Mouse (Mus musculus): ENCODE measurements around the gene Setd2. TPM values are rescaled to one million over a fixed set of nuclear protein-coding genes. Genes with fewer than 3 reads are reported as not detected.

Setd2 gene
- polyA plus RNA-seq, 1 experiment from 2014 or later, result 31.1 TPM

- Histone ChIP-seq H3K4me1 (peaks cover 22% of the 10 kb centered on the region), H3K9ac (no peak overlapping the region), H3K27me3 (replicated peaks) (no peaks in the 10 kb centered on the region), H3K4me3 (replicated peaks) (no peak overlapping the region), H3K27ac (no peak overlapping the region), H3K4me2 (no peak overlapping the region), H3K36me3 (no peaks in the 10 kb centered on the region), H3K9me3 (no peaks in the 10 kb centered on the region)
- no peak for ATAC-seq (ENCODE audit: insufficient read depth, low FRiP score, low read depth)
Observed at GRCm38 (mm10) chr9:110538511-110538910, 6.1 kb downstream of the Setd2 start.

GRCm38 (mm10) chr9:110541988-110542387, 9.6 kb downstream of the Setd2 start:
- 80% methylated on average over 4 of the region's 4 CpGs for WGBS
- Histone ChIP-seq H3K9ac (no peak overlapping the region), H3K4me3 (replicated peaks) (no peak overlapping the region), H3K36me3 (no peaks in the 10 kb centered on the region), H3K9me3 (no peaks in the 10 kb centered on the region), H3K27ac (no peak overlapping the region), H3K4me1 (no peaks in the 10 kb centered on the region), H3K4me2 (no peak overlapping the region), H3K27me3 (replicated peaks) (no peaks in the 10 kb centered on the region)
- no peak for ATAC-seq (ENCODE audit: insufficient read depth, low FRiP score, low read depth)

DNA sequence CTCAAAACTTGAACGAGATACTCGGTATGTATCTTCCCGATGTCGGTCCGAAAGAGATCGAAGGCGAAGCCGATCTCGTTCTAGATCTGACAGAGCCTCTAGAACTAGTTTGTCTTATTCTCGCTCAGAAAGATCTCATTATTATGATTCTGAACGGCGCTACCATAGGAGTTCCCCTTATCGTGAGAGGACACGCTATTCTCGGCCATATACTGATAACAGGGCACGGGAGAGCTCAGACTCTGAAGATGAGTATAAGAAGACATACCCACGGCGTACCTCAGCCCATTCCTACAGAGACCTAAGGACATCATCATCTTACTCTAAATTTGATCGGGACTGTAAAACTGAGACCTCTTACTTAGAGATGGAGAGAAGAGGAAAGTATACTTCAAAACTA, 15.9 kb downstream of the Setd2 start:
- 96% methylated on average over 19 of the region's 19 CpGs for WGBS
- H3K4me3 ChIP-seq (replicated peaks), result no peak overlapping the region
- H3K27me3 ChIP-seq (replicated peaks), result no peaks in the 10 kb centered on the region
- no peak overlapping the region for H3K4me2 ChIP-seq
- no peak overlapping the region for H3K9ac ChIP-seq
- H3K9me3 ChIP-seq, result no peaks in the 10 kb centered on the region
- H3K4me1 ChIP-seq, result no peaks in the 10 kb centered on the region
- ATAC-seq (ENCODE audit: insufficient read depth, low FRiP score, low read depth), result no peak
- peaks cover 54% of the 10 kb centered on the region for H3K36me3 ChIP-seq
- no peak overlapping the region for H3K27ac ChIP-seq

DNA sequence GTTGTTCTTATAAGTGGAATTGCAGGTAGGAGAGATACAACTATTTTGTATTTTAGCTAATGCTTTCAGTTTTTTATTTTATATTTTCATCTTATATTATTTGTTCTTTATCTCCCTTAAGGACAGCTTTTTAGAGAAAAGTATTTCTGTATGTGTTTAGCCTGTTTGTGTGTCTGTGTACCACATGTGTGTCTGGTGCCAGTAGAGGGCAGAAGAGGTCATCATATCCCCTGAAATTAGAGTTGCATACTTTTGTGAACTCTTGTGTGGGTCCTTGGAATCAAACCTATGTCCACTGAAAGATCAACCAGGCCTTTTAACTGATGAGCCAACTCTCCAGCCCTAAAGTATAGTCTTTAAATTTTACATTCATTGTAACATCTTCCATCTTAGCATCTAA, 35.9 kb downstream of the Setd2 start:
- ATAC-seq (ENCODE audit: insufficient read depth, low FRiP score, low read depth), result no peak
- no peaks in the 10 kb centered on the region for H3K4me1 ChIP-seq
- no peaks in the 10 kb centered on the region for H3K9me3 ChIP-seq
- no peaks in the 10 kb centered on the region for H3K27me3 ChIP-seq (replicated peaks)
- no peak overlapping the region for H3K4me3 ChIP-seq (replicated peaks)
- H3K27ac ChIP-seq, result no peak overlapping the region
- H3K4me2 ChIP-seq, result no peak overlapping the region
- H3K9ac ChIP-seq, result no peak overlapping the region
- H3K36me3 ChIP-seq, result peaks cover 35% of the 10 kb centered on the region

DNA sequence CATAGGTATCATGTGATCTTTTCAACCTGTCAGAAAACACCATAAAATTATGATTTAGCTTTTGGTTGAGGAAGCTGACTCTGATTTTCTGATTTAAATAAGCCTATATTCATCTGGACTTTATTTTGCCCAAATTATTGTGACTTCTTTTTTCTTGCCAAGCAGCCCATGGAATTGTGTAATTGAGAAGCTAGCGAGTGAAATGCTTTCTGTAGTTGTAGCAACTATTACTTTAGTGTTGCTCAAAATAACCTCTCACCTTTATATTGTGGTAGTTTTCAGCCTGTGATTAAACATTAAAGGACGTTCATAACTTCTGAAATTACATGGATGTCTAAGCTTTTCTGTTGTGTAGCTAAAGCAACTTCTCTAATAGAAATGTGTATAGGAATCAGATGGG, 49.8 kb downstream of the Setd2 start:
- H3K27me3 ChIP-seq (replicated peaks), result no peaks in the 10 kb centered on the region
- no peak overlapping the region for H3K4me3 ChIP-seq (replicated peaks)
- H3K9ac ChIP-seq, result no peak overlapping the region
- H3K9me3 ChIP-seq, result no peaks in the 10 kb centered on the region
- peaks cover 10% of the 10 kb centered on the region; the same call in 1 of the 2 replicates for H3K36me3 ChIP-seq
- ATAC-seq (ENCODE audit: insufficient read depth, low FRiP score, low read depth), result no peak
- H3K27ac ChIP-seq, result no peak overlapping the region
- H3K4me1 ChIP-seq, result no peaks in the 10 kb centered on the region
- WGBS, result 89% methylated on average over 2 of the region's 2 CpGs
- H3K4me2 ChIP-seq, result no peak overlapping the region

DNA sequence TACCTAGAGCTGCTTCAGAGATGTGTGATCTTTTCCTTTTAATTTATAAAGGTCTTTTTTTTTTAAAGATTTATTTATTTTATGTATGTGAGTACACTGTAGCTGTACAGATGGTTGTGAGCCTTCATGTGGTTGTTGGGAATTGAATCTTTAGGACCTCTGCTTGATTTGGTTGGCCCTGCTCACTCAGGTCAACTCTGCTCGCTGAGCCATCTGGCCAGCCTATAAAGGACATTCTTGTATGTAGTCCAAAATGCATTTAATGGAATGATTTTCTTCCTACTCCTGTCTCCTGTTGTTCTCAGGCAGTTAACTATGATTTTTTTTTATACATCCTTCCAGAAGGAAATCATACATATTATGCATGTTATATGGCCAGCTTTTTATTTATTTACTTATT, 51.1 kb downstream of the Setd2 start:
- H3K9me3 ChIP-seq, result no peaks in the 10 kb centered on the region
- no peaks in the 10 kb centered on the region for H3K27me3 ChIP-seq (replicated peaks)
- H3K4me2 ChIP-seq, result no peak overlapping the region
- no peak overlapping the region for H3K9ac ChIP-seq
- 73% methylated on average over 1 of the region's 1 CpGs for WGBS
- 0 out of 2 replicates have a peak, but pooled peaks cover 6% of the 10 kb centered on the region for H3K36me3 ChIP-seq
- no peaks in the 10 kb centered on the region for H3K4me1 ChIP-seq
- H3K27ac ChIP-seq, result no peak overlapping the region
- ATAC-seq (ENCODE audit: insufficient read depth, low FRiP score, low read depth), result no peak
- H3K4me3 ChIP-seq (replicated peaks), result no peak overlapping the region

DNA sequence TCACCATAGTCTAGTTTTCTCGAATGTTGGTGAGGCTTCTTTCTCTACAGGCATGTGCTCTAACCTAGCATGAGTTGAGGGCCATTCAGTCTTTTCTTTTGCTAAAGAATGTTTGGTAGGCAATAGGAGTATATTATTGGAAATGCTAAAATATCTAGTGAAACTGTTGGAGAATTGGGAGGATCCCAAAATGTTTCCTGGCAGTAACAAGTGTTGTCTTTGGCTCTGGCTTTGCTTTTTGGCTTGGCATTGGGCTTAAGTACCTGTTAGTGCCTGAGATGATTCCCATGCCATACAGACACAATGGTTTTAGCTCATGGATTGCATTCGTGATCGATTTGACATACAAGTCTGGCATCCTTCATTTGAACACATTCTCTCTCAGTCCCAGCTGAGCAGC, 79.1 kb downstream of the Setd2 start:
- no peaks in the 10 kb centered on the region for H3K27me3 ChIP-seq (replicated peaks)
- H3K4me1 ChIP-seq, result no peaks in the 10 kb centered on the region
- H3K9ac ChIP-seq, result no peak overlapping the region
- H3K36me3 ChIP-seq, result peaks cover 38% of the 10 kb centered on the region
- WGBS, result 92% methylated on average over 3 of the region's 3 CpGs
- H3K27ac ChIP-seq, result no peak overlapping the region
- no peak overlapping the region for H3K4me3 ChIP-seq (replicated peaks)
- no peak overlapping the region for H3K4me2 ChIP-seq
- H3K9me3 ChIP-seq, result no peaks in the 10 kb centered on the region
- ATAC-seq (ENCODE audit: insufficient read depth, low FRiP score, low read depth), result no peak

GRCm38 (mm10) chr9:110617081-110617480, 84.7 kb downstream of the Setd2 start:
- no peak for ATAC-seq (ENCODE audit: insufficient read depth, low FRiP score, low read depth)
- H3K27ac ChIP-seq, result no peak overlapping the region

GRCm38 (mm10) chr9:110620180-110620579, 87.8 kb downstream of the Setd2 start:
- 87% methylated on average over 7 of the region's 7 CpGs for whole genome bisulfite sequencing

More at GRCm38 (mm10) chr9:110617081-110617480, 84.7 kb downstream of the Setd2 start:
- H3K9me3 ChIP-seq, result no peaks in the 10 kb centered on the region
- no peaks in the 10 kb centered on the region for H3K27me3 ChIP-seq (replicated peaks)
- H3K4me1 ChIP-seq, result no peaks in the 10 kb centered on the region
- no peak overlapping the region for H3K9ac ChIP-seq
- H3K4me3 ChIP-seq (replicated peaks), result no peak overlapping the region
- peaks cover 57% of the 10 kb centered on the region for H3K36me3 ChIP-seq
- no peak overlapping the region for H3K4me2 ChIP-seq
- 81% methylated on average over 3 of the region's 3 CpGs for WGBS

GRCm38 (mm10) chr9:110620685-110621084, 88.3 kb downstream of the Setd2 start:
- H3K9me3 ChIP-seq, result no peaks in the 10 kb centered on the region
- H3K36me3 ChIP-seq, result peaks cover 43% of the 10 kb centered on the region
- H3K27ac ChIP-seq, result no peak overlapping the region
- H3K4me2 ChIP-seq, result no peak overlapping the region
- no peak for ATAC-seq (ENCODE audit: insufficient read depth, low FRiP score, low read depth)
- H3K27me3 ChIP-seq (replicated peaks), result no peaks in the 10 kb centered on the region
- H3K4me1 ChIP-seq, result peaks cover 13% of the 10 kb centered on the region
- H3K9ac ChIP-seq, result no peak overlapping the region
- WGBS, result 94% methylated on average over 7 of the region's 7 CpGs
- no peak overlapping the region for H3K4me3 ChIP-seq (replicated peaks)

More at GRCm38 (mm10) chr9:110620180-110620579, 87.8 kb downstream of the Setd2 start:
- H3K4me2 ChIP-seq, result no peak overlapping the region
- peaks cover 48% of the 10 kb centered on the region for H3K36me3 ChIP-seq
- no peaks in the 10 kb centered on the region for H3K9me3 ChIP-seq
- peaks cover 8% of the 10 kb centered on the region for H3K4me1 ChIP-seq
- no peak overlapping the region for H3K27ac ChIP-seq
- no peak for ATAC-seq (ENCODE audit: insufficient read depth, low FRiP score, low read depth)
- no peak overlapping the region for H3K9ac ChIP-seq
- H3K27me3 ChIP-seq (replicated peaks), result no peaks in the 10 kb centered on the region
- no peak overlapping the region for H3K4me3 ChIP-seq (replicated peaks)

GRCm38 (mm10) chr9:110622621-110623219, 90.3 kb downstream of the Setd2 start:
- Histone ChIP-seq H3K4me2 (no peak overlapping the region), H3K4me1 (peaks cover 13% of the 10 kb centered on the region), H3K9me3 (no peaks in the 10 kb centered on the region), H3K27me3 (replicated peaks) (no peaks in the 10 kb centered on the region), H3K9ac (no peak overlapping the region), H3K36me3 (peaks cover 30% of the 10 kb centered on the region), H3K4me3 (replicated peaks) (no peak overlapping the region), H3K27ac (no peak overlapping the region)
- no peak for ATAC-seq (ENCODE audit: insufficient read depth, low FRiP score, low read depth)
- 72% methylated on average over 12 of the region's 12 CpGs for WGBS

- peaks cover 13% of the 10 kb centered on the region for H3K4me1 ChIP-seq
- no peak for ATAC-seq (ENCODE audit: insufficient read depth, low FRiP score, low read depth)
- no peaks in the 10 kb centered on the region for H3K27me3 ChIP-seq (replicated peaks)
- H3K9me3 ChIP-seq, result no peaks in the 10 kb centered on the region
- H3K9ac ChIP-seq, result 0 out of 2 replicates have a peak overlapping the region, but pooled peaks have one; percentile 21
- H3K27ac ChIP-seq, result peak overlapping the region; percentile 83; the same call in 1 of the 2 replicates
- H3K4me2 ChIP-seq, result peak overlapping the region; percentile 91
- H3K36me3 ChIP-seq, result peaks cover 23% of the 10 kb centered on the region
- 40% methylated on average over 8 of the region's 8 CpGs for WGBS
- peak overlapping the region; percentile 54 for H3K4me3 ChIP-seq (replicated peaks)
Observed at GRCm38 (mm10) chr9:110623416-110624195, 91.2 kb downstream of the Setd2 start.
